Mouse (Mus musculus) heart, embryonic 11.5 days (tissue): ENCODE measurements around the gene Capzb. TPM values are rescaled to one million over a fixed set of nuclear protein-coding genes. Genes with fewer than 3 reads are reported as not detected.

ENCODE experiments used
- ATAC-seq: fragments of 200-750 bp; cut with Nextera tagmentation; replicated peaks from 2 replicates; pipeline ENCODE4 v1.8.0; 2017; ENCODE audit warnings: moderate library complexity; ENCODE audit not compliant: insufficient number of reproducible peaks, low FRiP score, low TSS enrichment
- H3K27ac ChIP-seq: fragments of 300-500 bp; sonication (generic); 2 replicates; pipeline ENCODE4 v1.5.1; 2014; ENCODE audit warnings: mild to moderate bottlenecking, low read depth, low read length
- H3K27me3 ChIP-seq: fragments of 300-500 bp; sonication (generic); 2 replicates; pipeline ENCODE4 v1.6.1; 2014; ENCODE audit warnings: mild to moderate bottlenecking, low read length, mixed read lengths; ENCODE audit not compliant: control insufficient read depth, insufficient read depth
- H3K36me3 ChIP-seq: fragments of 300-500 bp; sonication (generic); 2 replicates; pipeline ENCODE4 v1.6.1; 2014; ENCODE audit warnings: mild to moderate bottlenecking, low read length, moderate library complexity, mixed read lengths; ENCODE audit not compliant: control insufficient read depth, insufficient read depth
- H3K4me1 ChIP-seq: fragments of 300-500 bp; sonication (generic); 2 replicates; pipeline ENCODE4 v1.6.1; 2014; ENCODE audit warnings: low read length; ENCODE audit not compliant: control insufficient read depth, insufficient read depth
- H3K4me2 ChIP-seq: fragments of 300-500 bp; sonication (generic); 2 replicates; pipeline ENCODE4 v1.6.1; 2014; ENCODE audit warnings: mild to moderate bottlenecking, moderate library complexity
- H3K4me3 ChIP-seq: fragments of 300-500 bp; sonication (generic); 2 replicates; pipeline ENCODE4 v1.5.1; 2014; ENCODE audit warnings: low read depth, low read length
- H3K9ac ChIP-seq: fragments of 300-500 bp; sonication (generic); 2 replicates; pipeline ENCODE4 v1.6.1; 2014; ENCODE audit warnings: mild to moderate bottlenecking, low read depth, low read length, moderate library complexity
- H3K9me3 ChIP-seq: fragments of 300-500 bp; sonication (generic); replicated peaks from 2 replicates; pipeline ENCODE4 v1.6.1; 2016; ENCODE audit warnings: low read length; ENCODE audit not compliant: control insufficient read depth
- WGBS: fragments of 180-500 bp; shearing (Covaris S2); extraction: QIAGEN DNeasy Blood & Tissue Kit; methylation state at CpG from one replicate; pipeline ENCODE4 v1.1.7; 2014; ENCODE audit not compliant: insufficient replicate concordance; 5-methylcytosine and 5-hydroxymethylcytosine counted together
- microRNA-seq: library from miRNA; unstranded; fragments of <30 nt; microRNA quantifications from one replicate; pipeline ENCODE4, GENCODE M21; 2016; ENCODE audit warnings: borderline number of aligned reads
- polyA plus RNA-seq: library from polyadenylated mRNA; unstranded; fragments of >200 nt; fragmentation: Nextera tagmentation; extraction: Ambion mirVana; gene quantifications from 2 replicates; pipeline ENCODE4 v1.2.1, GENCODE M21; 2014

The Capzb gene
- polyA plus RNA-seq, 1 experiment from 2014 or later = 319 TPM

GRCm38 (mm10) chr4:139336822-139337483 is 144.3 kb downstream of the Capzb start:
- Histone ChIP-seq H3K4me1 (no peaks in the 10 kb centered on the region), H3K4me2 (peak overlapping the region; percentile 69), H3K9ac (peak overlapping the region; percentile 56; the same call in 1 of the 2 replicates), H3K27me3 (peaks cover 11% of the 10 kb centered on the region), H3K27ac (peak overlapping the region; percentile 62; the same call in 1 of the 2 replicates), H3K9me3 (no peaks in the 10 kb centered on the region), H3K36me3 (no peaks in the 10 kb centered on the region), H3K4me3 (peak overlapping the region; percentile 37)
- WGBS = 10% methylated on average over 24 of the region's 24 CpGs
- ATAC-seq = peak; percentile 74

- H3K27ac ChIP-seq = no peak overlapping the region
- no peak for ATAC-seq
- 38% methylated on average over 33 of the region's 33 CpGs for WGBS
- no peaks in the 10 kb centered on the region for H3K4me1 ChIP-seq
- no peak overlapping the region for H3K9ac ChIP-seq
- no peak overlapping the region for H3K4me3 ChIP-seq
- H3K36me3 ChIP-seq = no peaks in the 10 kb centered on the region
- no peak overlapping the region for H3K4me2 ChIP-seq
- no peaks in the 10 kb centered on the region for H3K9me3 ChIP-seq
- H3K27me3 ChIP-seq = peaks cover 10% of the 10 kb centered on the region
Observed at GRCm38 (mm10) chr4:139338145-139338544, 145.4 kb downstream of the Capzb start.

GRCm38 (mm10) chr4:139340835-139341234 is 148.1 kb downstream of the Capzb start:
- Histone ChIP-seq H3K27ac (no peak overlapping the region), H3K27me3 (peaks cover 6% of the 10 kb centered on the region; the same call in 1 of the 2 replicates), H3K4me2 (no peak overlapping the region), H3K4me3 (no peak overlapping the region), H3K36me3 (no peaks in the 10 kb centered on the region), H3K9me3 (no peaks in the 10 kb centered on the region), H3K4me1 (no peaks in the 10 kb centered on the region), H3K9ac (no peak overlapping the region)
- no peak for ATAC-seq
- 69% methylated on average over 4 of the region's 4 CpGs for WGBS

Small RNA genes within 50 kb of the gene (microRNA-seq; reads per million reads assigned to microRNA genes)
- gene Gm24245 (16.0 reads per million, percentile 48 among the genes with 10 or more reads in this experiment), gene Gm25732 (2.6 reads per million, percentile 29 among the genes with 10 or more reads in this experiment)

Other genes starting within 250 kb of the Capzb start
- gene Rnf186, start 225.8 kb upstream of the Capzb start, polyA plus RNA-seq = not detected in 2 replicates
- 3.0 TPM in 2 replicates for gene Tmco4, start 220.0 kb upstream of the Capzb start, polyA plus RNA-seq
- gene Htr6, start 117.3 kb upstream of the Capzb start, polyA plus RNA-seq = not detected in 2 replicates
- gene Nbl1, start 99.9 kb upstream of the Capzb start, polyA plus RNA-seq = 6.3 and 7.2 TPM in 2 replicates
- 649 and 675 TPM in 2 replicates for gene Minos1, start 61.8 kb upstream of the Capzb start, polyA plus RNA-seq
- gene Pqlc2, start 117.8 kb downstream of the Capzb start, polyA plus RNA-seq = 11.3 and 12.8 TPM in 2 replicates
- 51.1 and 53.7 TPM in 2 replicates for gene Akr7a5, start 117.8 kb downstream of the Capzb start, polyA plus RNA-seq
- 88.6 and 98.2 TPM in 2 replicates for gene Mrto4, start 159.7 kb downstream of the Capzb start, polyA plus RNA-seq
- gene Emc1, start 159.7 kb downstream of the Capzb start, polyA plus RNA-seq = 31.8 and 38.4 TPM in 2 replicates
- gene Ubr4, start 159.7 kb downstream of the Capzb start, polyA plus RNA-seq = 69.0 and 71.5 TPM in 2 replicates